Mouse (Mus musculus): ENCODE measurements around the gene Ndufa13.
"Not testable (repeated sequence)": the region's sequence is repeated elsewhere in the genome, so short reads cannot be mapped to it uniquely, and the experiment has no call there.

Ndufa13 gene

DNA sequence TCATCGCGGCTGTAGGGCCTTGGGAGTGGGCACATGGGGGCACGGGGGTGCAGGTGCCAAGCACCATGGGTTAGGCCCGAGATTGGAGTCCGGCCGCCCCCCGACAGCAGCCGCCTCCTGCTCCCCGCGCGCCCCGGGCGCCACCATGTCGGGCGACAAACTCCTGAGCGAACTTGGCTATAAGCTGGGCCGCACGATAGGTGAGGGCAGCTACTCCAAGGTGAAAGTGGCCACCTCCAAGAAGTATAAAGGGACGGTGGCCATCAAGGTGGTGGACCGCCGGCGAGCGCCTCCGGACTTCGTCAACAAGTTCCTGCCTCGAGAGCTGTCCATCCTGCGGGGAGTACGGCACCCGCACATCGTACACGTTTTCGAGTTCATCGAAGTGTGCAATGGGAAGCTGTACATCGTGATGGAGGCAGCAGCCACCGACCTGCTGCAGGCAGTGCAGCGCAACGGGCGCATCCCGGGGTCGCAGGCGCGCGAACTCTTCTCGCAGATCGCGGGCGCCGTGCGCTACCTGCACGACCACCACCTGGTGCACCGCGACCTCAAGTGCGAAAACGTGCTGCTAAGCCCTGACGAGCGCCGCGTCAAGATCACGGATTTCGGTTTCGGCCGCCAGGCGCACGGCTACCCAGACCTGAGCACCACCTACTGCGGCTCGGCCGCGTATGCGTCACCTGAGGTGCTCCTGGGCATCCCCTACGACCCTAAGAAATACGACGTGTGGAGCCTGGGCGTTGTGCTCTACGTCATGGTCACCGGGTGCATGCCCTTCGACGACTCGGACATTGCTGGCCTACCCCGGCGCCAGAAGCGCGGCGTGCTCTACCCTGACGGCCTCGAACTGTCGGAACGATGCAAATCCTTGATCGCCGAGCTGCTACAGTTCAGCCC is at the start of gene Ndufa13, which contains the start of the genes Tssk6 and Yjefn3:
Gene Ndufa13, minus strand, starts transcription at position 396 of the 900 bp plus-strand sequence.
Gene Tssk6, plus strand, starts transcription at position 22 of the 900 bp plus-strand sequence.
Gene Yjefn3, minus strand, starts transcription at position 550 of the 900 bp plus-strand sequence.
- no peak for DNase-seq

DNA sequence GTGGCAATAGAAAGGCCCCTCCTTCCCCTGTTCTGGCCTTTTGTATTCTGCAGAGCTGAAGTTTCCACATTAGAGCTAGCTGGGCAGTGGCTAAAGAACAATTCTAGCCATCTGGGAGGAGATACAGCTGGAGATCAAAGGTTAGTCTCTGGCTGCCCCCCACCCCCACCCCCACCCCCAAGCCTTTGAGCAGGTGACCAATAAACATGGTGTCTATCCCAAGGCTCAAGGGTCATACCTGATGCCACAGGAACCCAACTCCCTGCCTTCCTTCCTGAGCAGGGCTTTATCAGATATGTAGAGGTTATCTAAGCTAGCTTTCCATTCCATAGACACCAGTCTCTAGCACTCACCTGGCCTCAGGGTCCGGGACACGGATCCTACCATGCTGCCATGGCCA is 47.9 kb upstream of the Ndufa13 start:
- DNase-seq, result no peak

DNA sequence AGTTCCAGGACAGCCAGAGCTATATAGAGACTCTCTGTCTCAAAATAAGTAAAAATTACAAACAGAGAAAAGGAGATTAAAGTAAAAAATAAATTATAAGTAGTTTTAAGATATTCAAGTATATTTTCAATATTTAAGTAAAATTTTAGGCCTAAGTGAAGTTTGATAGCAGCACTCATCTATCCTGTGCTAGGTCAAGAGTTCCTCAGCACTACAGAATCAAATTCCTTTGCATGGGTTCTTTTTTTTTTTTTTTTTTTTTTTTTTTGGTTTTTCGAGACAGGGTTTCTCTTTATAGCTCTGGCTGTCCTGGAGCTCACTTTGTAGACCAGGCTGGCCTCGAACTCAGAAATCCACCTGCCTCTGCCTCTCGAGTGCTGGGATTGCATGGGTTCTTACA is 40.1 kb upstream of the Ndufa13 start:
- not testable (repeated sequence) for DNase-seq

DNA sequence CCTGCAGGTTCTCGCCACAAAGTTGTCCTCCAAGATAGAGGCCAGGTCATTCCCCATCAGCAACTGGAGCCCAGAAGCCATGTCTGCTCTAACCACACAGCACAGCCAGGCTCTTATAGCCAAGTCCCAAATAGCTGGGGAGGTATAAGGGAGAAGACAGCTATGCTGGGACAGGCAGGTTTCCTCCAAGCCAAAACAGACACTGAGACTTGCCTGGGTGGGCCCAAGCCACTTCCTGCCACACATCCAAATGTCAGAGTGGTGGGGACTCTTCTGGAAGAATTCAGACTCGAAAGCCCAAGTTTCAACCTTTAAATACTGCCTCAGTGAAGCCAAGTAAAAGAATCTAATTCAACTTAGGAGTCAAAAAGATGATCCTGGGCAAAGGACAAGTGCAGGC is 38.0 kb upstream of the Ndufa13 start:
- no peak for DNase-seq

DNA sequence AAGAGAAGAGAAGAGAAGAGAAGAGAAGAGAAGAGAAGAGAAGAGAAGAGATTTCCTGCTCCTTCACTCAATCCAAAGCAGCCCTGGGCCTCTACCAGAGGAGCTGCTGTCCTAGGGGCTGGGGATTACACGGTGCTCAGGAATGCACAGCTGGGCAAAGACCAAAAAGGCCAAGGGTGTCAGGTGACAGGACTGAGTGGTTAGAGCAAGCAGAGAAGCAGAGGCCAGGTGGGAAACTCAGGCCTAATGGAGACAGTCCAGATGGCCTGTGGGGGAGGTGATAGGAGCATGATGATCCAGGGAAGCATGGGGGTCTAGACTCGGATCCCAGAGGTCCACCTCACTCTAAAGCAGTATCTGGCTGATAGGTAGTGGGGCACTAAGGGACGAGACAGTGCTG is 37.3 kb upstream of the Ndufa13 start:
- no peak for DNase-seq

DNA sequence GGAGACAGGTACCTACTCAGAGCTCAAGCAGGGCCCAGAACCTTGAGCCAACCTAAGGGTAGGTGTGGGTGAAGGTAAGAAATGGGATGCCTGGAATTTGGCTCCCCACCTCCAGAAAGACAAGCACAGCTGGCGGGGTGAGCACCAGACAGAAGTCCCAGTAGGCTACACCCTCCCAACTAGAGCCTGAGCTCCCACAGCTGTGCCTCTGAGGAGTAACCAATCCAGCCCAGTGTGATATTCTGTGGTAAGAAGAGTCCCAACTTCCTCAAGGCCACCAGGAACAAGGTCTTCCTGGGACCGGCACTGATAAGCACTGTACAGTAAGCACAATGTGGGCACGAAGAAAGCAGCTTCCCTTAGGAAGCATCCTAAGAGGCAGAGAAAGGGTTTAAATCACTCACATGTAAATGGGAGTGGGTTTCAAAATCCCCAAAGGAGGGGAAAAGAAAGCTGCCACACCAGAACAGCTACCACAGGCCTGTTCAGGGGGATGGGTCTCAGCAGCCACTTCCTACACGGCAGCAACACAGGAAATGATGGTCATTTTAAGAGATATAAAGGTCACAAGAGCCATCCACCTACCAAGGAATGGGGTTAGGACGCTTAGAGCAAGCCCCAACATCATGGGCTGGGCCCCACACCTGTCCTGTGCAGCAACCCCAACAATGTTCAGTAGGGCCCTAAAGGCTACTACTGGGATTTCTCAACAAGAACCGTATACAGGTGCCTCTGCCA is 36.1 kb upstream of the Ndufa13 start:
- DNase-seq, result no peak

DNA sequence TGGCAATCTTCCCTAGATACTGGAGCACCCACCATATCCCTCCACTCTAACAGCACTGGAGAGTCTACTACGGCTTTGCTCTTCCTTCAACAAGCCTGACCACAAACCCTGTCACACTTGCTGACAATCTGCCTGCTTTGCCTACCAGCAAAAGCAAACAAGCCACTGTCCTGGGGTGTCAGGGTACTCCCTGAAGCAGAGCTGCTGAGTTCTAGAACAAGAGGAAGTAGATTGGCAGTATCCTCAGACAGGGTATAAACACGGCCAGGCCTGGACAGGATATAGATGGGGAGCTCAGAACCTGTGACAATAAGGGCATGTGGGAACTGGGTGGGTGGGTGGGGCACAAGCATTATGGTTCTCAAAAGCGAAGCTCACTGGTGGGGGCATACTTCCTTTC is 35.1 kb upstream of the Ndufa13 start:
- DNase-seq, result no peak

DNA sequence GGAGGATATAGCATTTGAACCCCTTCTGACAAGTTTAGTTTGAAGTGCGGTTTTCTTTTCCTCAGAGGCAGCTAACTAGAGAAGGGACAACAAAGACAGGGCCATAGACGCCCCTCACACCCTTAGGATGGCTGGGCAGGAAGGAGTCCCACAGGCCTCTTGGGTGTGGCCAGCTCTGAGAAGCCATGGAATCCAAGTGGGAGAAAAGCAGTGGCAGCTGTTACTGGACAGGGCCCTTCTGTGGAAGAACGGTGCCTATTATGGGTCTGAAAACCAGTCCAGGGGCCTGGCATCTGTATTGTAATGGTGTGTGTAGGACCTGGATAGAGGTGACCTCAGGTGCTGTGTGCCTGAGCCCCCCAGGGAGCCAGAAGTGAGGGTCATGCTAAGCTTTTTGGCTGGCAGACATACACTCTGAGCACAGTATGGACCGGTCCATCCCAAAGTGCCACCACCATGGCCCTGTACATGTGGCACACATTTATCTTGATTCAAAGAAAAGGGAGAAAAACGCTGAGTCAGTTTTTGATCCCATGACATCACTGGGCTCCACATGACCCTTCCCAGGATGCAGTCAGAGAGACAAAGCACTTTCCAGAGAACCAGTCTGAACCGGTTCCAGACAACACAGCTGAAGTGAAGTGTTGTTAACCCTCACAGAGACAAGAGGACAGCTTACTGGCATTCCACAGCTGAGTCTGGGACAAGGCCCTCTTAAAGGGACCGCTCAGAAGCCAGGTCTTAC is 33.9 kb upstream of the Ndufa13 start:
- no peak for DNase-seq

DNA sequence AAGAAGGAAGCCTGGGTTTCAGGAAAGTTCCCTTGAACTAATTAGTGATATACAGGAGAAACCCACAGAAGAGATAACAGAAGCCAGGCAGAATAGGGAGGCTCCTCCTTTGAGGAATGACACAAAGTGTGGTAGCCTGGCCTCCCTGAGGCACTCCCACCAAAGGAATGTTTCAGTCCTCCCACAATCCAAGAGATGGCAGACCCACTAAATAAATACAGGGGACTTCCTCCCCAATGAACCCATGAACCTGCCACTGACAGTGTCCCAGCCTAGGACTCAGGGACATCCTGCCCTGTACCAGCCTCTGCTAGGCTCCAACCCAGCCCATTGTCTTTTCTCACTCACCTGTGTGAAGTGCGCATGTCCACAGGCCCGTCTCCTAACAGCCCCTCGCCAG is 33.1 kb upstream of the Ndufa13 start:
- no peak for DNase-seq

DNA sequence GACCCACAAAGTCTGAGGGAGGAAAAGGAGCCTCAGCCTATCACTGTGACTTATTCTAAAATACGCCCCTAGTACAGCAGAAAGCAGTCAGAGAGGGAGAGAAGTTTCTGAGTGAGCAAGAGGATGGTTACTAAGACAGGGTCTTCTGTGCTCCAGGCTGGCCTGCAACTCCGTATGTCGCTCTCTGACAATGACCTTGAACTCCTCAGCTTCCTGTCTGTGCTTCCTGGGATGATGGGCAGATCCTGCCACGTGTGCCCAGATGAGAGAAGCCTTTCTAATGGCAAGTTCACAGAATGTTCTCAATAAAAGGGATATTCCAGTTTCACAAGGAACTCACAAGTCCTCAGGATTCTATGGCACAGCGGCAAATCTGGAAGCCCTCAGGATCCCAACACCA is 32.2 kb upstream of the Ndufa13 start:
- DNase-seq, result no peak

DNA sequence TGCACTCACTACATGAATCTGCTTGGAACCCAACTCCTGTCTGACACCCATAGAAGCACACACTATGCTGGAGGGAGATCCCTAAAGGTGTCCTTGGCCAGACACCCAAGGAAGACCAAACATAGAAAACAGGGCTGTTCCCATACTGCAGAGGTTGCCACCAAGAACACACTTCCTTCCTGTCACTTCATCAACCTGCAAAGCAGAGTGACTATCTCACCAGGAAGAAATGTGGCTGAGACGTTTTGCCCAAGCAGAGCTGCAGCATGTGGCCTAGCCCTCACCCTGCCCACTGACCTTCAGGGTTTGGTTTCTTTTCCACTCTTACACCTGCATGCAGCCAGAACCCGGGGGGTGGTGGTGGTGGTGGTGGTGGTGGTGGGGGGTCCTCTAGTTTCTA is 31.5 kb upstream of the Ndufa13 start:
- no peak for DNase-seq

DNA sequence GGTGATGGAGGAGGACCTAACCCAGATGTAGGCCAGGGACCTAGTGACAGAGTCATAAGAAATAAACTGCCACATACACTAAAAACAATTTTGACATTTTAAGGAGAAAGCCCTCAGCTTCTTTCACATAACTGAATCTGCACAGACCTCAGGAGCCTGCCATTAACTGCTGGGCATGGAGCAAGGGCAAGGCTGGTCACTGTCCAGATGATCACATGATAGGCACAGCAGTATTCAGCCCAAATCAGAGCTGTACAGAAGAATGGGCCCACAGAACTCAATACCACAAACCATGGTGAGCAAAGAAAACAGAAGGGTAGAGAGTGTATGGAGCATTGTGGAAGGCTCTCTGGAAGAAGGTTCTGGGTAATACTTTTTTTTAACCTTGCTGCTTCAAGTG is 24.5 kb upstream of the Ndufa13 start:
- DNase-seq, result no peak

DNA sequence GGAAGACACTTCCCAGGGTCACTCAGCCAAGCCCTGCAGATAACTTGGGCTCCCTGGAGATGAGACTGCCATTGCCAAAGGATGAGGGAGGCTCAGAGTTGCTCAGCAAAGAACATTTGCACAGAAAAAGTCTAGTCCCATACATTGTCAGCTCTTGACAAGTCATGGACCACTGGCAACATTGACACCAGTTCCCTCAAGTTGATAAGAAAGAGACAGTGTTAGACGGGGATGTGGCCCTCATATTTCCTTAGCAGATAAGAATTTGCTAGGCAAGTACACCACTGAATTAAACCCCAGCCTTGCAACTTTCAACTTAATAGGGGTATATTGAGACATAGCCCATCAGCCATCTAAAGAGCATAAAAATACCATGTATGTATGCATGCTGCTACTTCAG is 21.6 kb upstream of the Ndufa13 start:
- DNase-seq, result no peak

DNA sequence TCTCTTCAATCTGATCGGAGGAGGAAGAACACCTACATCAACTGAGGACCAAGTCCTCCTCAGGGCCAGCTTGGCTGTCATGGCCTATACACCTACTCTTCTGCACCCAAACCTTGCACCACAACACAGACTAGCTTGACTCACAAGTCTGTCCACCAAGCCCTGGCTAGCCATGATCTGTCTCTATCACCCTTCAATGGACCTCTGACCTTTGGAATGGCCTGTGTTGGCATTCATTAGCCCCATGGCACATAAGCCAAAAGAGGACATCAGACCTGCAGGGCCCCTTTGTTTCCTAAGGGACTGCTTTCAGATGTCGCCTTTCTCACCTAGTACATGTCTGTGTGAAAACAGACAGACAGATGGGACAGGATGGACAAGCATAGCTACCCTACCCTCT is 18.8 kb upstream of the Ndufa13 start:
- no peak for DNase-seq

DNA sequence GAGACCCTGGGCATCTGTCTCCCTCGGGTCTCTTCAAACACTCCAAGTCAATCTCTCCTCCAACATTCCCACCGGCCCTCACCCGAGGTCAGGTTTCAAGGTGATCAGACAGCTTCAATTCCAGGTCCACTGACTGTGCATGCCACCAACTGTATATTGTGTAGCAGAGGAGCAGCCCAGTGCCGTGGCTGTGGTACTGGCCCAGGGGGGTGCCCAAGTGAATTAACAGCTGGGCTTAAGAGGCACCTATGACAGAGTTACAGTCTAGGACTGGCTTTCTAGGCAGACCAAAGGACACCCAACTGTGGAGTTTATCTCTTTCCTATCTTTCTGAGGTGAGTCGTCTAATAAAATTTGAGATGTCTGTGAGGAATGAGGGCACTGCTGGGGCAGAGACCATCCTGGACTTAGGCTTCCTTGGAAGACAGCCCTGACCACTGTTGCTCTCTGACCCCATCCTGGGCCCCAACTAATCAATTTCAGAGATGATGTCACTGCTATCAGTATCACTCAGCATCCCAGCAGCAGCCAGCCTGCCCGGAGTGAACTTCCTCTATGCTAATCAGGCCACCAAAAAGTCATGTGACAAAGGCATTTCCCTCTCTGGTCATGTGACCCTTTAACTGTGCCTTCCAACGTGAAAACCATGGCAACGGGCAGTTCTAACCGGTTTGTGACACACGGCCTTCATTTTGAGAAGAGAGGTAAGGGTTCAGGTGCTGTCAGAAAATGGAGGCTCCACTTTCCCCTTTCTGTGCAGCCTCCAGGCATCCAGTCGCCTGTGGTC is 17.7 kb upstream of the Ndufa13 start:
- DNase-seq, result no peak

DNA sequence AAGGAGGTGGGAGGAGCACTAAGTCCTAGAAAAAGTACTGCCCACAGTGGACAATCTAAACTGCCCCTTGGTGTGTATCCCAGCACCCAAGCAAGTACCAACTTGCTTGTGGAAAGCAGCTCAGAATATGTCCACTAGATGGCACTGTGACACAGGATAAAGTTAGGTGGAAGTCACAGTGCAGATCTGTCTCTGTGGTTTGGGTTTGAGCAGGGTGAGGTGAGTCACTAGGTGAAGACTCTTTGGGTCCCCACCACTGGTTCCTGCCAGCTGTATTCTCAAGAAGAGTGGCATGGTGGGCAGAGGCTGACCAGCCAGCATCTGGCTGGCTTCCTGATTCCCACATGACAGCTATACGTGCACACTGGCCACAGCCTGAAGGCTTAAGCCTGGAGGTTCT is 16.7 kb upstream of the Ndufa13 start:
- peak; percentile 79 for DNase-seq

DNA sequence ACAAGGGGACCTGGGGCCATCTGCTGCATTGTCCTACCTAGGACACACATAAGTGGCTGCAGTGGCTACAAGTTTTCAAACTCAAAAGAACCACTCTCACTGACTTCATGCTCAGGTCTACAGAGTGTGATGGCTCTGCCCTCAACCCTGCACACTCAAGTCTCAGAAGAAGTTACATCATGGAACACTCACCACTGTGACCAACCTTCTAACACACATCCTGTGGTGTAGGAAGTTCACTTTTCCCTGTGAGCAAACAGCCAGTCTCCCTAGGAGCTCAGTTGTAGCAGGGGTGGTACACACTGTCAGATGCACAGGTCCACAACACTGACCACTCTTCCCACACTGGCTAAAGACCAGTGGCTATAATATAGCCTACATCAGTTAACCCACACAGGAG is 16.1 kb upstream of the Ndufa13 start:
- no peak for DNase-seq

DNA sequence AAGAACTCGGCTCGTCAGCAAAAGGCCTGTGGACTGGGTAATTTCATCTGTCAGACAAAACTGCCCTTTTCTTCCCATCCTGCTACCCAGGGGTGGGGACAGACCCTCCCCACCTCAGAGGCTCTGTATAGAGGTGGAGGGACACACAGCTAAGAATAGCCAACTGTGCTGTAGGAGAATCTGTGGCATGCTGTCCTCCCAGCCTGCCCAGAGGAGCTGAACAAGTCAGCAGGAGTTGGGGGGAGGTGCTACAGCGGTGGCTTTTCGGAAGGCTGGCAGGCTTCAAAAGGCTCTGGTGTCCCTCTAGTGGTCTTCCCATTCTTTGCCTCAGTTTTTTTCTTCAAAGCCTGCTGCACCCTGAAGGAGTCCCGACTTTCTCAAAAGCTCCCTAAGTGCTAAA is 13.4 kb upstream of the Ndufa13 start:
- DNase-seq, result no peak

DNA sequence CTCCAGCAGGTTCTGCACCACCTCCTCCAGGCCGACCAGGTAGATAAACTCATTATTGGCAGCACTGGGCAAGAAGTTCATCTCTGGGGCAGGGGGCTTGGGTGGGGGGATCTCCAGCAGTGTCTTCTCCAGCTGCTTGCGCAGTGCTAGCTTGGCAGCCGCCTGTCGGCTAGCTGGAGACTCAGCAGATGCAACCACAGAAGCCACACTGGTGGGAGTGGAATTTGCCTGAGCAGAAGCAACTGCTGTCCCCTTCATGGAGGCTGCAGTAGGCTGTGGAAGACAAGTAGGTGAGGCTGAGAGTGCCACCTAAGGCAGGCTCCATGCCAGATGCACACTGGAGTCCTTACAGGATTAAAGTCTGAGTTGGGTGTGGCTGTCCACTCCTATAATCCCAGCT is 12.2 kb upstream of the Ndufa13 start:
- no peak for DNase-seq

DNA sequence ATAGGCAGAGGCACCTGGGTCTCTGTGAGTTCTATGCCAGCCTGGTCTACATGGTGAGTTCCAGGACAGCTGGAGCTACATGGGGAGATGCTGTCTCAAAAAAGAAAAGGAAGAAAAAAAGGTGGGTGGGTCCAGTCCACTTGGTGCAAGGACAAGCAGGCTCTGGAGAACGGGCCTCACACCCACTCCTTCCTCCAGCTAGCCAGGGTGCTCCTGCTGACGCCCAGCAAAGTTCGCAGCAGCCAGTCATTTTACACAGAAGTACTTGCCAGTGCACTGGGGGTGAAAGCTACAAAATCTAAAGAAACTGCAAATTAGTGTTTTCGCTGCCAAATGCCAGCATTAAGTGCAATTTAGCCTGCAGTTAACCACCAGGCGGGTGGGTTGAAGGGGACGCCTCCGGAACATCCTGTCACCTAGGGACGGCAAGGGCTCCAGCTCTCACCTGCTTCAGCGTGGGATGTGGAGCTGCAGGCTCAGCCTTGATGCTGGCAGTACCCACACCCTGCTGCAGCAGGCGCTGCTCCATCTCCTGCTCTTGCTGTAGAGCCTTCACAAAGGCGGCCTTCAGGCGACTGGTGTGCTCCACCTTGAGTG is 10.2 kb upstream of the Ndufa13 start:
- DNase-seq, result peak; percentile 78

DNA sequence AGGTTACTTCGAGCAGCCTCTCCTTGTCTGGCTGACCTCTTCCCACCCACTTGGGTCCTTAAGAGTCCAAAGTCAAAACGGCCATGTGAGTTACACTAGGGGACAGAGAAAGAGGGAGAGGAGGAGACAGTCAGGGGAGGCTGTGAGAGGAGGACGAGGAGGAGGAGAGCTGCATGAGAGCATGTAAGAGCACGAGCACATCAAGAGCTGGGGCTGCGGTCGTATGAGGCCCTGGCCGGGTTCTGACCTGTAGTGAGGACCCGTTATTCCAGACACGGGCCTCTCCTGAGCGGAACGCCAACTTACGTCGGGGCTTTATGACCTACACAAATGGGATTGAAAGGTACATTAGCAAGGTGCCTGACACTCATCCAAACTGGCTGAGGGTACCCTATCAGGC is 9.6 kb upstream of the Ndufa13 start:
- no peak for DNase-seq

DNA sequence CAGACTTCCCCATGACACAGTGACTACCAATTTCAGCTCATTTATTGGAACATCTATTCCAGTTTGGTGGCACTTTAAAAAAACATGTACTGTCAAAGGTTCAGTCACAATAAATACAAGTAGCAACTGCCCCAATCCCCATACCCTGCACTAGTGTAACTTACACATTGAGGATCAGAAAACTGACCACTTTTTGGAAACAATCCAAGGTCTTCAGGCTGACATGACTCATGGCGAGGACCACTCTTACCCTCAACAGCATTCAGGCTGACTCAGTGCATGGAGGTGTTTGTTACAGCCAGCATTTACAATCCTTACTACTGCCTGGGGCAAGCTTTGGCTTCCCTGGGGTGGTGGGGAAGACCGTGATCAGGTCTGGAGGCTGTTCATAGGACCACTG is 4.7 kb upstream of the Ndufa13 start:
- no peak for DNase-seq

All from right cerebral cortex, adult 18-20 months (tissue).